Mouse (Mus musculus): Measurements from ENCODE around the gene Clec2l. TPM values are rescaled to one million over a fixed set of nuclear protein-coding genes. Genes with fewer than 3 reads are reported as not detected.

Gene Clec2l
- 14.5 and 33.8 TPM in 2 replicates for polyA plus RNA-seq (2021; fragmentation: Nextera tagmentation)
- long read RNA-seq, experiment 1, transcript Clec2l-201 (5 exons, 1,428 nt), result major isoform, 8 of 24 reads
- long read RNA-seq, experiment 1, partial matches to known transcripts, result 2 of 24 reads
- long read RNA-seq, experiment 1, other reads (novel, unspliced or antisense), result 14 of 24 reads
- long read RNA-seq, experiment 2, partial matches to known transcripts, result 17 of 21 reads
- long read RNA-seq, experiment 2, other reads (novel, unspliced or antisense), result 2 of 21 reads

DNA sequence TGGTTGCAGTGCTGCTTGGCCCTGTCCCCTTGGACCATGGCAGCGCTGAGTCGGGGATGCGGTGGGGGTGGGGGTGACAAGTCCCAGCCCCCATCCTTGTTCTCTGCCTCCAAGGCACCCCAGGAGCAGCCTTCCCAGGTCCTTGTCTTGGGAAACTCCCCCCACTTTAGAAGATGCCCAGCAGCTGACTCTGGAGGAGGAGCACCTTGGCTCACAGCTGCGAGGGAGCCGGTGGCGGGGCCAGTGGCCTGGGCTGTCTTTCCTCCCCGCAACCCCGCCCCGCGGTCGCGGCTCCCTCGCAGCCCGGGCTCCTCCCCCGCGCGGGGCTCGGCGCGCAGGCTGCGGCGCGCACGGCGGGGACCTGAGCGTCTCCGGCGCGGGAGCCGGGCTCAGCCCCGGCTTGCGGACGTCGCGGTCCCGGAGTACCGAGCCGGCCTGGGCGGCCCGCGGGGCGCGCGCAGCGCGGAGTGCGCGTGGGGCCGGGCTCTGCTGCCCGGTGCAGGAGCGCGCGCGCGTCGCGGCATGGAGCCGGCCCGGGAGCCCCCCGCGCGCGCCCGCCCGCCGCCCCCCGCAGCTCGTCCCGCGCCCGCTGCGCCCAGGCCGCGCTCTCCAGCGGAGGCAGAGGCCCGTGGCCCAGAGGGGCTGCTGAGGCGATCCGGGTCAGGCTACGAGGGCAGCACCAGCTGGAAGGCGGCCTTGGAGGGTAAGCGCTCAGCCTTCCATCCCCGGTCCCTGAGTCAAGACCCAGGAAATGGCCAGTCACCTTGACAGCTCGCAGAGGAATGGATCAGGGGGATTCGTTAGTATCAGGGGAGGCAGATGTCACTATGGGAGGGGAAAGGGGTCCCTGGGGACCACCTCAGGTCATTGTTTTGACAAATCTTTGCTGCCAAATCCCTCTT is at the start of gene Clec2l:
Gene Clec2l, plus strand, starts transcription at position 356 of the 902 bp plus-strand sequence.

DNA sequence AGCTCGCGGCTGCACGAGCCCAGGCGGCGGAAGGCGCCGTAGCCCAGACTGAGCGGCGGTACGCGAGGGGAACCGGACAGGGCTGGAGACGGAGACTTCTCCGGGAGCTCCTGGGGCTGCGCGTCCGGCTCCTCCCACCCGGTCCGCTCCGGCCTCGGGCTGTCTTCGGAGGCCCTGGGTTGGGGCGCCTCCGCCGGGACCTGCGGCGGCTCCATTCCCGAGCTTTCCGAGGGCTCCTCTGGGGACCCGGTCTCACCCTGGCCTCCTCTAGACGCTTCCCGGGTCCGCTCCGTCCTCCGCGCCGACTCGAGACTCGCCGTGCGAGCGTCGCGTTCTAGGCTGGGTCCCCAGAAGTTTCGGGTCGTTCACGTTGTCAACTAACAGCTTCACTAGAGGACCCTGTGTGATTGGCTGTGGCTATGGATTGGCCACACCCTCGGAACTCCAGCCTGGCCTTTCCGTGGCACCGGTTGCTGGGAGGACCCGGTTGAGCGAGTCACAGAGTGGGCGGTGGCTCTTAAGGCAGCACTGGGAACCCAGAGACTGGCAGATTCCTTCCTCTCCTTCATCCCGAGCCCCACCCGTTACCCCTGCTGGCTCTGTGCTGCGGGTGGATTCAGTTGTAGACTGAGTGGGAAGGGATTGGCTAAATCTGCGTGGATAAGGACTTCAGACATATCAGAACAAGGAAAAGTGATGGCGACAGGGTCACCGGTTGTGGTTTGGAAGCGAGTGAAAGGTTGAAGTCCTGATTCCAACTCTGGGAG is 25.8 kb upstream of the Clec2l start, which contains the start of gene Klrg2:
Gene Klrg2, minus strand, starts transcription at position 391 of the 767 bp plus-strand sequence.

Other genes starting within 250 kb of the Clec2l start
- gene Ubn2, start 229.1 kb upstream of the Clec2l start, polyA plus RNA-seq (2021; fragmentation: Nextera tagmentation), result 6.0 and 6.5 TPM in 2 replicates
- gene Fmc1, start 129.6 kb upstream of the Clec2l start, polyA plus RNA-seq (2021; fragmentation: Nextera tagmentation), result 173 and 181 TPM in 2 replicates
- 3.5 and 5.6 TPM in 2 replicates for gene Luc7l2, start 111.7 kb upstream of the Clec2l start, polyA plus RNA-seq (2021; fragmentation: Nextera tagmentation)
- 0.27 and 0.33 TPM in 2 replicates for gene Klrg2, start 25.8 kb upstream of the Clec2l start, polyA plus RNA-seq (2021; fragmentation: Nextera tagmentation)
- gene Tbxas1, start 212.3 kb downstream of the Clec2l start, polyA plus RNA-seq (2021; fragmentation: Nextera tagmentation), result 2.5 and 3.0 TPM in 2 replicates
- 11.0 and 15.3 TPM in 2 replicates for gene Hipk2, start 213.1 kb downstream of the Clec2l start, polyA plus RNA-seq (2021; fragmentation: Nextera tagmentation)

All from left cerebral cortex, adult 6 months (tissue).